Mouse (Mus musculus) frontal cortex, postnatal 25 days (tissue): Measurements from ENCODE around the gene Eln.

Experiments used
- DNase-seq, 2 experiments: peaks; one replicate each; pipeline ENCODE4 v3.0.0; 2022; ENCODE audit warnings: low spot score in 2 of 2

The Eln gene

GRCm38 (mm10) chr5:134743991-134744390 is 3.1 kb downstream of the Eln start:
- no peak for DNase-seq

DNA sequence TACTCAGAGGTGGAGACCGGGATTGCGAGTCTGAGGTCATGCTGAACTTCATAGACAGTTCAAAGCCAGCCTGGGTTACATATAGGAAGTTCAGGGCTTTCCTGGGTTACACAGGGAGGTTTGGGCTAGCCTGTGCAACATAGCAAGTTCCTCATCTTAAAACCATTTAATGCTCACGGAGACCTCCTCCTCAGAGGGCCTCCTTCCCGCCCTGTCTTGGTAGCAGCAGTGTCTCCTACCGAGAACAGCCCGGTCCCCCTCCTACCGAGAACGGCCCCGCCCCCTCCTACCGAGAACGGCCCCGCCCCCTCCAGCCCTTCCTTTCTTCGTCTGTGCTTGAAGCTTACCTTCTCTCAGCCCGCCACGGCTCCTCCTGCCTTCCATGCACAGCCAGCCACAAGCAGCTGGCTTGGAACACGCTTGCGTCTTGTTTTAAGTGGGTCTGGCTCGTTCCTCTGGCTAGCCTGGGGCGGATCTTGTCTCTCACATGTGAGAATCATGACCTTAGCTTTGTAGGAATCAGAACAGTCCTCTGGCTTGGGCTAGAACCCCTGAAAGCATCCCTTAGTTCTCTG is 4.8 kb downstream of the Eln start:
- no peak for DNase-seq

DNA sequence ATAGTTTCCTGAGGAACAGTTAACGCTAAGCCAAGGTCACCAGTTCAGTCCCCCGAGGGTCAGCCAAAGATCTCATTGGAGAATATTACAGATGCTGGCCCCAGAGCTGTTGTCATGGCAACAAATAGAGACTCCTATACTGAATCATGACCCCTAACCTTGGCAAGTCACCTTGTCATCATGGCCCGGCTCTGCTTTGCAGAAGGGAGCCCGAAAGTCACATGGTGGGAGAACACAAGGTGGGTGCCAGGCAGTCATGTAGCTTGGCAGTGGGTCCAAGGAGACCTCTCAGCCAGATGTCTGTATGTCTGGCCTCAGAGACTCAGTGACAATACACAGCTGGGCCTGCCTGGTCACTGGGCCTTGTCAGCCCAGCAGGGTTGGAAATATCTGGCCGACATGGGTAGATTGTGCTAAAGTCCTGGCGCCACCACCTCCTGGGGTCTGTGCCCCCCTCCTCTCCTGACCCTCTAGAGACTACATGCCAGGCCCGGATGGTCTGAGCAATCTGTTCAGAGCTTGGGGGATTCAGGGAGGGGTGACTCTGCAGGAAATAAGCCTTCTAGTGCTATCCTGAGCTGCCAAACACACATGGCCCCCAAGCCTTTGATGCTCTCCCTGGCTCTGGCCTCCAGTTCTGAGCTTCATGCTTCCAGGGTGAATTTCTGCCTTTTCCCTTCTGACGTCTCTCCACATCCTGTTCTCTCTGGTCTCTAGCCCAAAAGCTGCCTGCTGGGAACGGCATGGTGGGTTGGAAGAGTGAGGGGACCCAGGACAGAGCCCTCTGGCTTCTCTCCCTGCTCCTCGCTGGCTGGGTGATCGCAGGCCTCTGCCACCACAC is 6.4 kb downstream of the Eln start:
- DNase-seq, result no peak

DNA sequence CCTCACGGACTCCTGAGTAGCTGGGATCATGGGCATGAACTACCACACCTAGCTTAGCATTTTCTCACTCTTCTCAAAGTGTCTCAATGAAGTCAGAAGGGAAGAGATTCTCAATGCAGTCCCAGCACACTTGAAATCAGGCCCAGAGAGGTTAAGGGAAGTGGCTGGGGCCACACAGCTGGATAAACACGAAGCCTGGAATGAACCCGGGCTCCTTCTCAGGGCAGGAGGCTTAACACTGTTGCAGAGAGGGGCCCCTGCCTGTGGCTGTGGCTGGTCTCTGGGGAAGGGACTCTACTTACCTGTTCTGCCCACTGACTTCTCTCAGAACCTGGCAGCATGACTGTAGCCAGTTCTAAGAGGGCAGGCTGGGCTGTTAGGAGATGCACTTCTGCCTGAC is 7.2 kb downstream of the Eln start:
- no peak for DNase-seq

DNA sequence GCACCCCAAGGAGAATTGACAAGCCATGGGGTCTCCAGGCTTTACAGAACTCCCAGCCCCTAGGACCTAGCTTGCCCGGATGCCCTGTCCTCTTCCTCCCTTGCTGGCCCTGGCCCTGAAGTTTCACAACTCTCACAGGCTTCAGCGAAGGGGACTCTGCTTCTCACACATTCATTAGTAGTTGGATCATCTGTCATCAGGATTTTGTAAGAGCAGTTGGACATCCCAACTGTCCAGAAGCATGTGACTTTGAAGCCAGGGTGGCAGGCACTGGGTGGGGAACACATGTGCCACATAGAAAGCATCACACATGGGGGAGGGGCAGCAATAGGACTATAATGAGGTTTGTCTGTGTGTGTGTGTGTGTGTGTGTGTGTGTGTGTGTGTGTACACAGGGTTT is 12.2 kb downstream of the Eln start:
- DNase-seq, result no peak

- no peak for DNase-seq
These were observed 13.1 kb downstream of the Eln start for GRCm38 (mm10) chr5:134734072-134734471.

DNA sequence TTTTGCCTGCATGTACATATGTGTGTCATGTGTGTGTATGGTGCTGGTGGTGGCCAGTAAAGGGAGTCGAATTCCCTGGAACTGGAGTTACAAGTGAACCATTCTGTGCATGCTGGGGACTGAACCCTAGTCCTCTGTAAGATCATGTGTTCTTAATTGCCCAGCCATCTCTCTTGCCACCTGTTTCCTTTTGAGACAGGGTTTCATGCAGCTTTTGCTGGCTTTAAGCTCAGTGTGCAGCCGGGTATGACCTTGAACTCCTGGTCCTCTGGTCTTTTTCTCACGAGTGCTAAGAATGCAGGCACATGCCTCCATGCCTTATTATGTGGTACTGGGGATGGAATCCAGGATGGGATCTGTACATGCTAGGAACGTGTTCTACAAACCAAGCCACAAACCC is 13.9 kb downstream of the Eln start:
- no peak for DNase-seq

- no peak for DNase-seq
These were observed 18.0 kb downstream of the Eln start for GRCm38 (mm10) chr5:134729124-134729523.

- DNase-seq, result no peak
These were observed 18.6 kb downstream of the Eln start for GRCm38 (mm10) chr5:134728535-134728934.

DNA sequence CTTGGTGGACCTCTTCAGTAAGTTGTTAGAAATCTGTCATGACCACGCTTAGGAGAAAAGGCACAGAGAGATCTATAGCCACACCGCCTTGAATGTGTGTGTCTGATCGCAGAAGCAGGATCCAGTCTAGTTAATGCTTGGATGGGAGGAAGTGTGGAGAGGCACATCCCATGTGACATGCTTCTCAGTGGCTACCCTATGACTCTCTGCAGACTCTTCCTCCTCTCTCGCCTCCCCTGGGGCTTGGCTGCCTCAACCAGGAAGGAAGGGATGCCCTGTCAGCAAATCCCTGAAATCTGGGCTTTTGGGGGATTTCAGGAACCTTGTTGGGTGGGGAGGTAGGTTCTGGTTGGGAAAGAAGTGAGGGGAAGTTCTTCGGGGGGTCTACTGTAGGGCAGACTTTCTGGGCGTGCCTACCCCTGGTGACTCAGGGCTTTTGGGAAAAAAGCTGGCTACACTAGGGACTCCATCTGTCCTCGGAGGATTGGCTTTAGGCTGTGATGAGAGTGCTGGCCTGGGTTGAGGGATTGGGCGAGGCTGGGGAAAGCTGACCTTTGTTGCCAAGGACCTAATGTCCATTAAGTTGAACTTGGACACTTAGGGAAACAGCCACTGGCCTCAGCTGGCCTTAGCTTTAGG is 20.0 kb downstream of the Eln start:
- DNase-seq, result no peak

DNA sequence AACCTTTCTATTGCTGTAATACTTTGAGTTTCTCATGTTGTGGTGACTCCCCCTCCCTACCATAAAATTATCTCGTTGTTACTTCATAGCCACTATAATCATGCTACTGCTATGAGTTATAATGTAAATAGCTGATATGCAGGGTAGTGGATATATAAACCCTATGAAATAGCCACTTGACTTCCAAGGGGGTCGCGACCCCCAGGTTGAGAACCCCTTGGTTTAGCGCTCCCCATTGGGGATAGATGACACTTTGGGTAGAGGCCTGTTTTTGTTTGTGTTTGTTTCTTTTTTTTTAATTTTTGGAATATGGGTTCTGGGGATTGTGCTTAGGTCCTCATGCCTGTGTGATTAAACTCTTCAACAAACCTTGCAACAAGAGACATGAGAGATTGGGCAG is 21.8 kb downstream of the Eln start:
- no peak for DNase-seq

DNA sequence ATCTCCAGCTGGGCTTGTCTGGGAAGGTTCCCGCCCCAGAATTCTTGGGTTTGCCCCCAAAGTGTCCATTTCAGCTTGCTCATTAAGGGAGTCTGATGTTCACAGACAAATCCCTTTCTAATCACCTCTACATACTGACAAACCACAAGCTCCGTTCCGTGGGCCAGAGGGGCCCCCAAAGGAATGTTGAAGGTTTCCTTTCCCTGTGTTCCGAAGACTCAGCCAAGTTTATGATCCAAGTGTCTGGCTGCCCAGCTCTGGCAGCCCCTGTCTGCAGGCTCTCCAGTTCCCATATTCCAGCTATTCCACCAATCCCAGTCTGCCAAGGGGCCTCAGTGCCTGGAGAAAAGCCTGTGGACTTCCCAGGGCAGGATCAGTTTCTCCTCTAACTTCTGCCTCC is 27.1 kb downstream of the Eln start:
- no peak for DNase-seq

GRCm38 (mm10) chr5:134711076-134711475 is 36.0 kb downstream of the Eln start:
- no peak for DNase-seq

DNA sequence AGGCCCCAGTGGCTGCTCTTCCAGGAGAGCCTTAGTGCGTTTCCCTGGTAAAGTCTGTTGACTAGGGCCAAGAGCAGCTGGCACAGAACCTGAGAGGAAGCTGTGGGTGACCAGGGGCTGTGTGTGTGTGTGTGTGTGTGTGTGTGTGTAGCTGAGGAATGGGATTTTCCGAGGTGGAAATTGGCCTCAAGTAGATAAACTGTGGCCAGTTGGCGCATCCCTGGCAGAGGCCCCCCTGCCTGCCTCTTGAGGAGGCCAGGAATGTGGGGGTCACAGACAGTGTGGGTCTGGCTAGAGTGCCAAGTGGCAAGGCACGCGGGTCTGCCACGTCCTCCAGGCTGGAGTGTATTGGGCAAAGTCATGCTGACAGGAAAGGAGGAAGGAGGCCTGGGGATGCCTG is 37.8 kb downstream of the Eln start:
- DNase-seq, result no peak

GRCm38 (mm10) chr5:134704157-134704556 is 43.0 kb downstream of the Eln start:
- DNase-seq, result peak; percentile 67 to 76

DNA sequence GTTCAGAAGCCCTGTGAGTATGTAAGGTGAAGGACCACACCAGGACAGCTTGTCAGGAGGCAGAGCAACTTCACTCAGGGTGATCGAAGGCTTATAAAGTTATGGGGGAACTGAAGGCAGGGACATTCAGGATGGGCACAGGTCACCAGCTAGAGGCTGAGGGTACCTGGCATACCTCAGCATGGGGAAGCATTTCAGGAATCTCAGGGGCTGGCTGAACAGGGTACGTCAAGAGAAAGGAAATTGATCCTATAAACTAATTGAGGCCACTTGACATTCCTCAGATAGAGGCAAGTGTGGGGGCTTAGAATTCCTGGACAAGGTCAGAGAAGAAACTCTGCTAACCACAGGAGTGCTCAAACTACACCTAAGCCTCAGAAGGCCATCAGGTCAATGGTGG is 51.6 kb downstream of the Eln start:
- no peak for DNase-seq

DNA sequence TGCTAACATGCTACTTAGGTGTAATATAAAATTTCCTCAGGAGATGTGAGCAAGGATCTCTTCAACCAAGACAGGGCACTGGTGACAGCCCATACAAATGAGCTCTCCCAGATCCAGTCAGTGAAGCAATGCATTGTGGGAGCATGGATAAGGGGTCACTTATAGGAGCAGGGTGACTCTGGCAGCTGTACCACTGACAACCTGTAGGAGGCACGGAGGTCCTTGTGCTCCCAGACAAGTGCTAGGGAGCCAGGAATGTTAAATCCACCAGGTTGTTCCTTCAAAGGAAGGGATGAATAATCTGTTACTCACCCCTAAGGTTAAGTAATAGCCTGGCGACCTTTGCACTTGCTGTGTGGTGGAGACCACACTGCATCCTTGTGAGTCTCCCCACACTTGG is 52.0 kb downstream of the Eln start:
- DNase-seq, result no peak

GRCm38 (mm10) chr5:134692704-134693103 is 54.4 kb downstream of the Eln start:
- DNase-seq, result no peak

GRCm38 (mm10) chr5:134688718-134689284 is 58.3 kb downstream of the Eln start:
- DNase-seq, result peak; percentile 95 to 97

- DNase-seq, result no peak
These were observed 58.9 kb downstream of the Eln start, which contains the start of gene Limk1 for GRCm38 (mm10) chr5:134688086-134688717. Limk1 (minus strand) TSS chr5:134688598.

DNA sequence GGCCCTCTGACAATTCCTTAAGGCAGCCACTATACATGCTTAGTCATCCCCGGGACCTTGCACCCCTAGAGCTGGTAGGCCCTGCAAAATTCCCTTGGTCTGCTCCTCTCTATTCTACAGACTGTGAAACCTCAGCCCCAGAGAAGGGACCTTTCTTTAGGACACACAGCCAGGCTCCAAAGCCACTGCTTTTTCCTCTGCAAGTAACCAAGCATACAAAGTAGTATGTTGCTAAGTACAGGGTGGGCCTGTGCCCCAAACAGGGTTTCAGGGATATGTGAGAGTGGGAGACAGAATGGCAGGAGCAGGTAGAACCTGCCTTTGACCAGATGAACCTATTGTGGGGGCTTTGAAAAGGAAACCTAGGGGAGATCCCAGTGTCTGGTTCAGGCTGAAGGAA is 59.9 kb downstream of the Eln start:
- no peak for DNase-seq

DNA sequence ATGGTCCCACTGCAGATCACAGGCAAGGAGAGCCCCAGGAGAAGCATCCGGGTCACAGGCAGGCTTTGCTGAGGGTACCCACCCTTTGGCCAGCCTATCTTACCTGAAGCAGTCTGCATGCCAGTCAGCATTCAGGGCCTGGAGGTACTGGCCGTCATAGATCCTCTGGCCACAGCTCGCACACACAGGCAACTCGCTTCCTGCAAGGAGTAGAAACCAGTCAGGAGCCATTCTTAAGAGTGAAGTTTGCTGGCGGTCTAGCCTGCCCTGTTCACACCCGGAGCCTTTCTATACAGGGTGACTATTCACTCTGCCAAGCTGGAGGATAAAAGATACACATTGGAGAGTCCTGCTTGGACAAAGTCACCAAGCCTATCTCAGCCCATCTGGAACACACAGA is 60.6 kb downstream of the Eln start:
- DNase-seq, result no peak
